Mouse (Mus musculus) cerebellum, adult (tissue): Measurements from ENCODE around the gene Olfr469.
"Not testable (repeated sequence)": the region's sequence is repeated elsewhere in the genome, so short reads cannot be mapped to it uniquely, and the experiment has no call there.

Source experiments
- ATAC-seq: cut with Nextera tagmentation; 2 replicates; pipeline ENCODE4 v1.9.2; 2017; ENCODE audit warnings: mild to moderate bottlenecking, moderate library complexity, mixed read lengths; ENCODE audit not compliant: insufficient number of reproducible peaks, low FRiP score, low TSS enrichment

The Olfr469 gene

GRCm38 (mm10) chr7:107825441-107825840 lies at the start of gene Olfr469:
Gene Olfr469, minus strand, starts transcription at chr7:107825541.
- not testable (repeated sequence) for ATAC-seq

- not testable (repeated sequence) for ATAC-seq
Measured at GRCm38 (mm10) chr7:107847390-107847789, 22.0 kb upstream of the Olfr469 start, which contains the start of gene Olfr470. Gene Olfr470, minus strand, starts transcription at chr7:107847490.

- ATAC-seq: no peak
Measured at GRCm38 (mm10) chr7:107841719-107842118, 16.4 kb upstream of the Olfr469 start.

- ATAC-seq: not testable (repeated sequence)
Measured at GRCm38 (mm10) chr7:107823867-107824266, 1.5 kb downstream of the Olfr469 start.

DNA sequence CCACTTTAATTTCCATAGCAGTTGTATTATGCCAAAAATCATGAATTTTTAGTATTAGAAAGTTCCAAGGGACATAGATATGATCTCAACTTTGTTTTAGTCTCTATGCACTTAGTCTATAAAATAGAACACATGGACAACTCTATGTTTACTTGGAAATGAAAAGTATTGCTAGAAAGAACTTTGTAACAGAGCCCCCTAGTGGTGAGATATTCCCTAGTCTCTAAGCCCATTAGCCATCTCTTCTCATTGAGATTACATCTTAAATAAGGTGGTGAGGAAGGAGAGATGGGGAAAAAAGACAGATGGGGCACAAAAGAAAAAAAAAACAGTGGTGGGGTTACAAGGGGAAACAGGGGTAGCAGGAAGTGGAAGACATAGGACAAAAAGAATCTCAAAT lies 5.9 kb downstream of the Olfr469 start:
- ATAC-seq: no peak

- ATAC-seq: no peak
Measured at GRCm38 (mm10) chr7:107811963-107812362, 13.4 kb downstream of the Olfr469 start, which contains the start of gene Olfr467. Gene Olfr467, plus strand, starts transcription at chr7:107812263.

- no peak for ATAC-seq
Measured at GRCm38 (mm10) chr7:107802138-107802537, 23.2 kb downstream of the Olfr469 start.

DNA sequence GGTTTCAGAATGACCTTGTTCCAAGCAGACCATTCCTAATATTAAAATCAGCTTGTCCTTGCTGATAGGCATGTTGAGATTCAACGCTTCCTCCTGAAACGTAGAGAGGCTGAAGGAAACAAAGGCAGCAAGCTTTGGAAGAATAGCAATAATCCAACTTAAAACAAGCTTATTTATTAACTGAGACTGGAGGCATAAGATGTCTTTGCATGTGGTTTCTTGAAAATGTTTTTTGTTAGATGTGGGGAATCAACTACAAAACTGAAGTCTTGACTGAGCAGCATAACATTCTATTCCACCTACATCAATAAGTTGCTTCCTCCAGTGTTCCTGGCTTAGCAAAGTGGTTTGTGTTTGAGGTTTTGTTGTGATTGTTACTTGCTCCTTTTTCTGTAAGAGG lies 24.2 kb downstream of the Olfr469 start, which contains the start of gene Ovch2:
Ovch2 (minus strand) TSS at position 101 of the 400 bp plus-strand sequence.
- ATAC-seq: no peak

DNA sequence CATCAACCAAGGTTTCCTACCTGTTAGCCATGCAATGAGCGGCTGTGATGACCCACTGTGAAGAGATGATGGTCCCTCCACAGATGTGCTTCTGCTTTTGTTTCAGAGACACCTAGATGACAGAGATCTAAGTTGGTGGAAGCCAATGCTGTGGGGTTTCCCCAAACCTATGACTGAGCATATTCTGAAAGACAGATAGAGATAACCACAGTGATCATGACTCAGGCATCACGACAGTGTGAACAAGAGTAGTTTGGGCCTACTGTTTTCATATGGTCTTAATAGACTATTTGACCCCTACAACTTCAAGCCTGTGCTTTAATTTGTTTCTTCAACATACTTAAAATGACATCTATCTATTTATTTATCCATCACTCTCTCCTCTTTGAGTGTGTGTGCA lies 28.8 kb downstream of the Olfr469 start:
- no peak for ATAC-seq

- no peak for ATAC-seq
Measured at GRCm38 (mm10) chr7:107787977-107788620, 37.2 kb downstream of the Olfr469 start.

DNA sequence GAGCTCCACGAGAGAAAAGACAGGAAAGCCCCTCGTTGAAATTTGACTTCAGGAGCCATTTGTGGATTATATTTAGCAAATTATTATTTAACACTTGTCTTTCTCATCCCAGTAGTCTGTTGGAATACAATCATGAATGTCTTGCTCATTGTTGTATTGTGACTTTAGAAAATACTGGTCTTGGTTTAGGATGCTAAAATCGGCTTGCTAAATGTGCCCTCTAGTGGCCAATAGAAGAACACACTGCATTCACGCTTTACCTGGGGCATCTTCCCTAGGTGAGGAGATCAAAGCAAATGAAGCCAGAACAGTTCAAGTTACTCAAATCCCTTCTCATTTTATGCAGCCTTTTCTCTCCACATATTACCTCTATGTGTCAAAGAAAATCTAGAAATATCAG lies 45.7 kb downstream of the Olfr469 start:
- ATAC-seq: no peak

GRCm38 (mm10) chr7:107778216-107778615 lies 47.1 kb downstream of the Olfr469 start:
- ATAC-seq: no peak

GRCm38 (mm10) chr7:107770812-107771211 lies 54.5 kb downstream of the Olfr469 start:
- ATAC-seq: no peak
